16 mouse cellular contexts compared by ENCODE assay signal in the genomic region with DNA sequence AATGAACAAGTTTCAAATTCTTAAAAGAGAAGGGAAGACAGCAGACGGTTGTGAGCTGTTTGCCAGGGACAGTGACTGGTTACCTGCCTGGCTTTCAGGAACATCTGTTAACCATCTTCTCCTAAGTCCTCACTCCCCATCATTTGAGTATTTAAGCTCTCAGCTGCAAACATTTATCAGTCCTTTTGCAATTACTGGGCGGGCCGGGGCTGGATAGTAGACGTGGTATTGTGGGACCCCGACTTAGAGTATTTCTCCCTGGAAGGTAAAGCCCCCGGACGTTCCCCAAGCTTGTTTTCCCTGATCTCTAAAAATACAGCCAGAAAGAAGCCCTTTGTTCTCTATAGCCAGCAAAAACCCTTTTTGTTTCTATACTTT.
"Had no signal": no experiment of that assay in that cellular context is flagged by ENCODE, and none has a peak within 500 bp of the region (broad histone marks: within the 10 kb centered on the region; RNA-seq: fewer than 3 reads in every experiment).

No protein-coding gene starts in this region.

- H3K4me1 ChIP-seq: liver, embryonic 13.5 days; midbrain, embryonic 12.5 days; midbrain, embryonic 15.5 days; neural tube, embryonic 12.5 days had no signal

- H3K27ac ChIP-seq: liver, embryonic 13.5 days; midbrain, embryonic 12.5 days; midbrain, embryonic 15.5 days; neural tube, embryonic 12.5 days; neural tube, embryonic 15.5 days had no signal

- H3K4me3 ChIP-seq: kidney, embryonic 15.5 days; liver, embryonic 13.5 days; midbrain, embryonic 12.5 days; midbrain, embryonic 15.5 days; neural tube, embryonic 12.5 days; neural tube, embryonic 15.5 days had no signal

- H3K36me3 ChIP-seq: kidney, embryonic 15.5 days; liver, embryonic 13.5 days; midbrain, embryonic 12.5 days; midbrain, embryonic 15.5 days; neural tube, embryonic 12.5 days; neural tube, embryonic 15.5 days had no signal

- H3K9ac ChIP-seq: kidney, embryonic 15.5 days; liver, embryonic 13.5 days; midbrain, embryonic 12.5 days; midbrain, embryonic 15.5 days; neural tube, embryonic 12.5 days; neural tube, embryonic 15.5 days had no signal

- H3K27me3 ChIP-seq: kidney, embryonic 15.5 days; liver, embryonic 13.5 days; midbrain, embryonic 12.5 days; midbrain, embryonic 15.5 days; neural tube, embryonic 12.5 days; neural tube, embryonic 15.5 days had no signal

- ATAC-seq: midbrain, embryonic 15.5 days had no signal

- H3K4me2 ChIP-seq: kidney, embryonic 15.5 days; liver, embryonic 13.5 days; midbrain, embryonic 12.5 days; midbrain, embryonic 15.5 days; neural tube, embryonic 12.5 days; neural tube, embryonic 15.5 days had no signal

- DNase-seq: kidney, adult 18-20 months; kidney, postnatal 10 days; left cerebral cortex, postnatal 4 days; liver, embryonic 13.5 days; lung, adult 2 months; lung, postnatal 14 days; lung, postnatal 4 days; retina, postnatal 1 day; right cerebral cortex, postnatal 25 days; spleen, adult 18-20 months; thymus, postnatal 36 days had no signal

- H3K9me3 ChIP-seq: kidney, embryonic 15.5 days; liver, embryonic 13.5 days; midbrain, embryonic 12.5 days; midbrain, embryonic 15.5 days; neural tube, embryonic 12.5 days; neural tube, embryonic 15.5 days had no signal
